Mouse (Mus musculus): ENCODE data around the gene Ribc2.

Gene Ribc2

DNA sequence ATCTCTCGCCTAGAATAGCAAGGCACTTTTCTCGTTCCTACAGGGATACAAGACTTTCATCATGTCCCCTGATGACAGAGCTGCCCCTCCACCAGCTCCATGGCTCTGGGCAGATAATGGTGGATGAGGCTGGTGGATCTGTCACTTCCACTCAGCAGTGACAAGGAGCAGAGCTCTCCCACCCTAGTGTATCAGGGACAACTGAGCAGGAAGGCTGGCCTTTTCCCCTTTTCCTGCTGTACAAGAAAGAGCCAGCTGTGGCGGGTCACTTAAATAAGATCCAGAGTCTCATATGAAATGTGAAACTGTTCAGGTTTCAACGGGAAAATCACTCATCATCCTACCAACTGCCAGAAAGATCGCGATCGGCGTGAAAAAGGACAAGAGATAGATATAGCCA, 41.5 kb downstream of the Ribc2 start:
- in situ Hi-C loops (cut with MboI; ENCODE audit: low pct_unique_long_range_greater_than_20kb in 1 of 2, low sequenced_read_pairs in 2 of 2, unreplicated experiment in 1 of 2), result no loop called here

DNA sequence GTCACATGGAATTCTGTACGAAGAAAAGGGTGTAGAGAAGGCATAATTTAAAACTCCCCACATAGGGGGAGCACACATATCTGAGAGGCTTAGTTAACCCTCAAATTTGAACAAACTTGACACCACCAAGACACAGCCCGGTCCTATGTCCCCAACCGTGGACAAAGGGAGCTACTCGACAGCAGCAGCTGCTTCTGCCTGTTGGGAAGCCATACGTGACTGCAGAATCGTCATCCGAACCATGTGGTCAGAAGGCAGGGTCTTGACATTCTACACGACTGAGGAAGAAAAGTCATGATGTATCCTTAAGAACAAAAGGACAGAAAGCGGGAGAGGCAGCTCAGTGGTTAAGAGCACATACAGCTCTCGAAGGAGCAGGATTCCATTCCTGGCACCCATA, 42.2 kb downstream of the Ribc2 start:
- in situ Hi-C loops (cut with MboI; ENCODE audit: low pct_unique_long_range_greater_than_20kb in 1 of 2, low sequenced_read_pairs in 2 of 2, unreplicated experiment in 1 of 2), result no loop called here

DNA sequence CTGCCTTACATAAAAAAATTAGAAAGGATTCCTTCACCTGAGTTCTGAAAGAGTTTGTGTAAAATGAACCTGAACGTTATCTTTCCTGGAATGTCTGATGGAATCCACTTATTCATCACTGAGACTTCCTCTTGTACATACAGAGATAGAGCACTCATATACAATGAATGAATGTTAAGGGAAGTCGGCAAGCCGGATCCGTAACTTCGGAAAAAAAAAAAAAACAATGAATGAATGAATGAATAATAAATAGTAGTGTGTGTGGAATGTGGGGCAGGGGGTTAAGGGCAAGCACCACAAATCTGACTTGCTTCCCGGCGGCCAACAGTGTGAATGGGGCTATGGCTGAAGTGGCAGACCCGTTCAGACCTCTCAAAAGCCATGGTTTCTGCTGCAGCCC, 45.7 kb downstream of the Ribc2 start:
- in situ Hi-C loops (cut with MboI; ENCODE audit: low pct_unique_long_range_greater_than_20kb in 1 of 2, low sequenced_read_pairs in 2 of 2, unreplicated experiment in 1 of 2), result no loop called here

DNA sequence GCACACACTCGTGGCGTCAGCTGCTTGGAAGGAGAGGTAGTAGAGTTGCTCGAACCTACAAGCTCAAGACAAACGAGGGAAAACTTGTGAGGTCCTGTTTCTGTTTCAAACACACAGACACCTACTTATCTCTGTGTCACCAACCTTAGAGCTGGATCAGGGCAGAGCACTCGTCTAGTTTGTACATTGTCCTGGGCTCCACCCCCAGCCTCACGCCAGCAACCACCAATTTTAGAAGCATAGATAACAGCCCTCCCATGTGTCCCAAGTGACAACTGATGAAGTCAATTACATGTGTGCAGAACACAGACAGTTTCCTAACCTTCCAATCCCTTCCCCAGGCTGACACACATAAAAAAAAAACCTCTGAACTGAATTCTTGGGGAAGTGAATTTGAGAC, 46.3 kb downstream of the Ribc2 start:
- in situ Hi-C loops (cut with MboI; ENCODE audit: low pct_unique_long_range_greater_than_20kb in 1 of 2, low sequenced_read_pairs in 2 of 2, unreplicated experiment in 1 of 2), result no loop called here

DNA sequence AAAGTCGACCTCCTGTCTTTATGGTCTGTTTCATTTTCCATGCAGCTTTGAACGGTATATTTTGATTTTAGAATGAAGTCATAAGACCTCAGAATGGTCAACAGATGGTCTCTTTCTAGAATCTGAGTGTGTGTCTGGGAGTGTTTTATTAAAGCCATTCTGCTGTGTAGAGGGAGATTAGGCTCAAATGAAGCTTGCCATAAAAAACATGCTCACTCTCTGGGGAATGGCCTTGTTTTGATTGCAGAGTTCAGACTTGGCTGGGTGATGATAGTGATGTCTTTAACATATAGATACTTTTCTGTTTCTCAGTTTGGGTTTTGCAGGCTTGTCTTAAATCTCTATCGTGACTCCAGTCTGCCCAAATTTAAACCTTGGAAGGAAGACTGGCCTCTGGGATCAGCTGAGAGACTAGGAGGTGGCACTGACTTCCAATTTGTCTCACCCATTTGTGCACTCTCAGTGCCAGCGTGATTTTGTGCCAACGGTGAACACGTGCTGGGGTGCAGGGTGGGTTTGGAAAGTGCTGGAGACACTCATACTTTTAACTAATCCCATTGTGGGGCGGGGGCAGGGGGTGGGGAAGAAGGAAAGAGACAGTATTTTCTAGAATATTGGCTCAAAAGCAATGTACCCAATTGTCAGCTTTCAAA, 47.8 kb downstream of the Ribc2 start:
- in situ Hi-C loops (cut with MboI; ENCODE audit: low pct_unique_long_range_greater_than_20kb in 1 of 2, low sequenced_read_pairs in 2 of 2, unreplicated experiment in 1 of 2), result no loop called here

DNA sequence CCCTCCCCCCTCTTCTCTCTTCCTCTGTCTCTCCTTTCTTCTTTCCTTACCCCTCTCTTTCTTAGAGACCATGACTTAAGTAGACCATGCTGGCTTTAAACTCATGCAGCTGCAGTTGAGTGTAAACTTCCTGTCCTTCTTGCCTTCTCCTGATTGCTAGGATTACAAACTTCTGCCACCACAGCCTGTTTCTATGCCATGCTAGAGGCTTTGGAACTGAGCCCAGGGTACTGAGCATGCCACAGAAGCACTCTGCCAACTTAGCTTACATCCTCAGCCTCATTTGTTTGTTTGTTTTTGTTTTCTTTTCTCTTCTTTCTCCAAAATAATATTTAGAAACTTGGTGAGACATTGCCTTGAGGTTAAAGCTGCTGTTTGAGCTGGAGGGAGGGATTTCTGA, 48.5 kb downstream of the Ribc2 start:
- in situ Hi-C loops (cut with MboI; ENCODE audit: low pct_unique_long_range_greater_than_20kb in 1 of 2, low sequenced_read_pairs in 2 of 2, unreplicated experiment in 1 of 2), result no loop called here

DNA sequence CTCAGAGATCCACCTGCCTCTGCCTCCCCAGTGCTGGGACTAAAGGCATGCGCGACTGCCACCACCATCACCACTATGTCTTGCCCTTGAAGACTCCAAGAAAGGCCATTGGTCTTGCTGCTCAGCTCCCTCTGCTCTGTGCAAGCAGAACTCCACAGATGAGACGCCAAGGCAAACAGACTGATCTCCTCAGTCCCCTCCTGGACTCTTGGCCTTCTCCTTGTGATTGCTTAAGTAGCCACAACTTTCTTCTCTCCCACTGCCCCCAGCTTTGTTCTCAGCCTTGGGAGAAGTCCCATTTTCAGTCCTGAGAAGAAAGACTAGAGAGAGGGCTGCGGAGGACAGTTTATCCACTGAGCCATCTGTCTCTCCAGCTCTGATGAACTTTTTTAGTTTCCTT, 50.2 kb downstream of the Ribc2 start:
- in situ Hi-C loops (cut with MboI; ENCODE audit: low pct_unique_long_range_greater_than_20kb in 1 of 2, low sequenced_read_pairs in 2 of 2, unreplicated experiment in 1 of 2), result no loop called here

DNA sequence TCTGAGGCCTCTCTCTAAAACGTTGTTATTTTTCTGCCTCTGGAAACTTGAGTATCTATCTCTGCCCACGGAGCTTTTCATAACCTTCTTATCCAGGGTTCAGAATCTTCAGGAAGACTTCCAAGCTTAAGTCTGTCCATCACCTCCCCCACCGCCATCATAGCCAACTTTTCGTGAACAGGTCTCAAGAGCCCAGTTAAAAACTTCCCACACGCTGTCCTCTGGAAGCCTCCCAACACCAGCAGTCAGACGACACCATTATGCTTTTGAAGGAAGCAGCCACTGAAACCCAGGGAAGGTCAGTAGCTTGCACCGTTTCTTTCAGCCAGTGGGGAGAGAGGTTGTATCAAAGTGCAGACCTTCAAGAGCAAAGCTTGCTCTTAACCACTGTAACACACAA, 55.0 kb downstream of the Ribc2 start:
- in situ Hi-C loops (cut with MboI; ENCODE audit: low pct_unique_long_range_greater_than_20kb in 1 of 2, low sequenced_read_pairs in 2 of 2, unreplicated experiment in 1 of 2), result no loop called here

DNA sequence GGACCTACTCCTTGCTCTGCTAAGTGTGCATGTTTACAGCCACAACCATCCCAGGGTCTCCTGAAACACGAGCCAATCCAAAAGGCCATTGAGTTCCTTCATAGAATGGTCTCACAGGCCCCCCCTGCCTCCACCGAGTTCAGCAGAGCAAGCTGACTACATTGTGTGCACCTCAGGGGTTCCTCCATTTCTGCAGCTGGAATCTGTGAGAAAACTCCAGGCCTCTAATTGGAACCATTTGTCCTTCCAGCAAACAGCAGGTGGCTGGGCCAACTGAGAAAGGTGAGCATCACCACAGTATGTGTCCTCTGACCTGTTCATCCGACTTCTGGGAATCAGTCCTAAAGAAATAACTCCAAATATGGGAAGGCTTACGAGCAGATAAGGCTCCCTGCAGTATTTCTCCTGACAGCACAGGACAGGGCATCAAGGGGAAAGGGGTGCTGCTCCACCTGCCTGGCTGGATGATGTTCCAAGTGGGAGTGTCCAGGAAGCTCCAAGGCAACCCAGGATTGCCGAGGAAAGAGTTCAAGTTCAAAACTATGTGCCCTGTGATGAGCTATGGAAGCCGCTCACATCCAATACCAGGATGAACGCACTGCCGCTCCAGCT, 56.4 kb downstream of the Ribc2 start:
- in situ Hi-C loops (cut with MboI; ENCODE audit: low pct_unique_long_range_greater_than_20kb in 1 of 2, low sequenced_read_pairs in 2 of 2, unreplicated experiment in 1 of 2), result no loop called here

All from mouse embryonic stem cell (cell line).